Mouse (Mus musculus): ENCODE data around the gene Olfr175-ps1.

Olfr175-ps1 gene

DNA sequence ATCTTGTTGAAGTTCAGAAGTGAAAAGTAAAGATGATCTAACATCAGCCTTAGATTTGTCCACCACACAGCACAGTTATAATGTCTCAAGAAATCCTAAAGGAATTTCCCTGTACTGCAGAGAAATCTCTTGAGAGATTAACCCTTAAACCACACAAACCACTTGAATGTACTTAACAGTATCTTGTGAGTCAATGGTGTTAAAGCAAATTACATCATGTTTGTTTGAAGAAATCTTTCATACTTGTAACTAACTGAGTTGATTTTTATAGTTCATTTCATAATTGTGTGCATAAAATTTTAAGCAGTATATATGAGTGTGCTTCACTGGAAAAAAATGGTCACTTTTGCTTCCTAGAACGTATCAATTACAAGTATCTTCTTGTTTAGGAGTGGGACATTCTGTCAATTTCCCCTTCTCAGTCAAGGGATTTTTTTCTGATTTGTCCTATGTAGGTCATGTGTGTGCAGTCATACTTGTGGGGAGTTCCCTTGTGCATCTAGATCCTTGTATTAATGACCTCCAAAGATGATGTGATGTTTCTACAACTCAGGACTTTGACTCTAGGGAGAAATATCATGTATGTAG, at the start of gene Olfr175-ps1:
Gene Olfr175-ps1 (minus strand): TSS at position 51 of the 588 bp plus-strand sequence.
- DNase-seq: no peak

DNA sequence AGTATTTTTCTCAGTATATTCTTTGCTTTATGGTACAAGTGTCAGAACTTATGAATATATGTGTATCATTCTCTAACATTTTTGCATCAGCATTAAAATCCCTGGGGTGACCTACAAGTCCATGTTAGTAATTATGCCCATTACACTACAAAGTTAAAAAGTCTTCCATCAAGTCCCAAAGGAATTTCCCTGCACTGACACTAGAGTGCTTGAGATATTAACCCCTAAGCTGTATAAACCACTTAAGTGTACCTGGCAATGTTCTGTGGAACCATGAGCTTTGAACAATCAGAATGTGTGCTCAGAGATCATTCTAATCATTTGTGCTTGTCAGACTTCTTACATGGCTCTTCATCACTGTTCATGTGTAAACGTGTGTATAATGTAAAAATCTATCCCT, 48.1 kb upstream of the Olfr175-ps1 start, which contains the start of gene Olfr177:
Gene Olfr177 (minus strand): TSS at position 101 of the 400 bp plus-strand sequence.
- no peak for DNase-seq

DNA sequence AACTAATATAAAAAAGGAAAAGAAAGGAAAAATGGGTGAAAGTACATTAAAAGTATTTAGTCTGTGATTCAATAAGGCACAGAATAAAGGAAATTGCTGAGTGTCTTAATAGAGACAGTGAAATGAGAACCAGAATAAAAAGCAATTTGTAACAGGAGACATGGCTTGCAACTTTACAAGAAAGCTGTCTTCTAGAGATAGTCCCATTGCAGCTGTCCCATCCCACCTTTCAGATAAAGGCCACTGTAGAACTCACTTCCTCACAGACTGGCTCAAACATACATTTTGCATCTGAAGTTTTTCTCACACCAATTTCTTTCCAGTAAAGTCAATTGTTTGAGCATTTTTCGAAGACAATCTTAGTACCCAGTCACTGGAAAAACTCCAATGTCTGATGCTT, 34.9 kb upstream of the Olfr175-ps1 start:
- DNase-seq: no peak

DNA sequence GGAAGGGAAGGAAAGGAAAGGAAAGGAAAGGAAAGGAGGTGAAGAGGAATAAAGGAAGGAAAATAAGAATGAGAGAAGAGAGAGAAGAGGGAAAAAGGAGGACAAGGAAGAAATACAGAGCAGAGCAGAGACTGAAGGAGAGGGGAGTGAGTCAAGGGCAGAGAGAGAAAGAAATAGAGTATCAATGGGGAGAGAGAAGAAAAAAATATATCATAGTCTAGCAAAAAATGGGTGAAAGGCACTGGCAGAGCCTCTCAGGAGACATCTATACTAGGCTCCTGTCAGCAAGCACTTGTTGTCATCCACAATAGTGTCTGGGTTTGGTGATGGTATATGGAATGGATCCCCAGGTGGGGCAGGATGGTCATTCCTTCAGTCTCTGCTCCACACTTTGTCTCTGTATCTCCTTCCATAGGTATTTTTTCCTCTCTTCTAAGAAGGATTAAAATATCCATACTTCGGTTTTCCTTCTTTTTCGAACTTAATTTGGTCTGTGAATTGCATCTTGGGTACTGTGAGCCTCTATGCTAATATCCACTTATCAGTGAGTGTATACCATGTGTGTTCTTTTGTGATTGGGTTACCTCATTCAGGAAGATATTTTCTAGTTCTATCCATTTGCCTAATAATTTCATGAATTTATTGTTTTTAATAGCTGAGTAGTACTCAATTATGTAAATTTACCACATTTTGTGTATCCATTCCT, 33.6 kb upstream of the Olfr175-ps1 start:
- DNase-seq: no peak

DNA sequence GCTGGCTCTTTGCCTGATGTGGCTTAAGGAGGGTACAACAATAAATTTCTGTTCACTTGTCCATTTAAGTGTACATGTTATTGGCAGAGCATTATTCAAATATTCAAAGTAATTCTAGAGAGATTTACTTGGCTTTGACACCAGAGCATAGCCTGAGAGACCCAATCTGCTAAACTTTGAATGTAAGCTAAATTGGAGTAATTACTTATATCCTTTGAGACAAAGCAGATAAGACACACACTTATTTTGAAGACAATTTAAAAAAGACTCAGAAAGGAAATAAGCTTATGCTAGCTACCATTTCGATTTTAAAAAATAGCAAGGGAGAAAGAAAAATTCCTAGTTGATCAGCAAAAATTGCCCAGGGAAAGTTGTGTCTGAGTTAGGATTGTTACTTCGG, 26.4 kb downstream of the Olfr175-ps1 start, which contains the start of gene Olfr173:
Gene Olfr173 (minus strand): TSS at position 101 of the 400 bp plus-strand sequence.
- no peak for DNase-seq

Data from cerebellum, postnatal 14 days (tissue).